Comparison of ENCODE assay signal across 10 mouse cellular contexts in genomic region chr11:57654977-57655397, GRCm38 (mm10). TPM values are rescaled to one million over a fixed set of nuclear protein-coding genes. Genes with fewer than 3 reads are reported as not detected.
DNase-seq lines count a peak whose midpoint lies in the region; ATAC-seq lines count a peak whose summit lies in the region.
"Had no signal": no experiment of that assay in that cellular context is flagged by ENCODE, and none has a peak within 500 bp of the region (broad histone marks: within the 10 kb centered on the region; RNA-seq: fewer than 3 reads in every experiment).

No protein-coding gene starts in this region.

- no peak overlapping the region for H3K4me3 ChIP-seq in heart, embryonic 10.5 days
- no peak overlapping the region for H3K4me3 ChIP-seq in stomach, embryonic 16.5 days (replicated peaks; ENCODE audit: low read length)
- H3K4me3 ChIP-seq: hindbrain, embryonic 12.5 days; limb, embryonic 12.5 days had no signal

- ATAC-seq in stomach, embryonic 16.5 days (ENCODE audit: insufficient read depth, low FRiP score) = peak; percentile 45; the same call in 1 of the 2 replicates

- H3K27me3 ChIP-seq in heart, embryonic 10.5 days (ENCODE audit: insufficient read depth, poor library complexity, severe bottlenecking) = peaks cover 10% of the 10 kb centered on the region; the same call in 1 of the 2 replicates
- no peaks in the 10 kb centered on the region for H3K27me3 ChIP-seq in stomach, embryonic 16.5 days (ENCODE audit: control insufficient read depth, insufficient read depth, low read length)
- H3K27me3 ChIP-seq: limb, embryonic 12.5 days had no signal

- H3K9ac ChIP-seq in stomach, embryonic 16.5 days (ENCODE audit: low read length) = no peak overlapping the region
- H3K9ac ChIP-seq: hindbrain, embryonic 12.5 days; limb, embryonic 12.5 days had no signal

- no peaks in the 10 kb centered on the region for H3K9me3 ChIP-seq in heart, embryonic 10.5 days
- no peaks in the 10 kb centered on the region for H3K9me3 ChIP-seq in stomach, embryonic 16.5 days (replicated peaks; ENCODE audit: control insufficient read depth, low read length)
- H3K9me3 ChIP-seq: hindbrain, embryonic 12.5 days; limb, embryonic 12.5 days had no signal

- peak; percentile 92 for DNase-seq in heart, embryonic 10.5 days (ENCODE audit: low spot score)
- DNase-seq in heart, postnatal 4 days = no peak
- DNase-seq in spleen, adult 12 weeks (ENCODE audit: low spot score) = peak; percentile 55
- no peak for DNase-seq in spleen, postnatal 14 days (ENCODE audit: low spot score in 2 of 2)
- DNase-seq in liver = peak; percentile 88
- no peak for DNase-seq in neural tube, embryonic 10.5 days (ENCODE audit: extremely low spot score, low spot score)
- no peak for DNase-seq in adrenal gland, postnatal 25 days

- 33% methylated on average over 5 of the region's 5 CpGs for WGBS in heart, embryonic 10.5 days
- WGBS in stomach, embryonic 16.5 days = 53% methylated on average over 5 of the region's 5 CpGs

- no peak overlapping the region for H3K4me2 ChIP-seq in stomach, embryonic 16.5 days (ENCODE audit: low read depth, low read length)
- H3K4me2 ChIP-seq: limb, embryonic 12.5 days had no signal

- peak overlapping the region; percentile 75 for H3K27ac ChIP-seq in heart, embryonic 10.5 days
- H3K27ac ChIP-seq in stomach, embryonic 16.5 days (ENCODE audit: low read length) = no peak overlapping the region
- H3K27ac ChIP-seq: hindbrain, embryonic 12.5 days had no signal

- H3K4me1 ChIP-seq in heart, embryonic 10.5 days = peaks cover 83% of the 10 kb centered on the region
- H3K4me1 ChIP-seq in stomach, embryonic 16.5 days (ENCODE audit: control insufficient read depth, insufficient read depth, low read length) = peaks cover 53% of the 10 kb centered on the region

- H3K36me3 ChIP-seq in heart, embryonic 10.5 days = no peaks in the 10 kb centered on the region
- H3K36me3 ChIP-seq in stomach, embryonic 16.5 days (ENCODE audit: control insufficient read depth, insufficient read depth, low read length) = no peaks in the 10 kb centered on the region
- H3K36me3 ChIP-seq: hindbrain, embryonic 12.5 days; limb, embryonic 12.5 days had no signal

RNA-seq across cellular contexts. Expression of gene Galnt10, which starts 9.7 kb away (rescaled TPM):
- 16.6 and 20.7 TPM in 2 replicates for polyA plus RNA-seq in heart, embryonic 10.5 days (2016; fragmentation: Nextera tagmentation; extraction: Ambion mirVana)
- total RNA-seq in heart, postnatal 4 days (2021) = 1 to 10 TPM; 8.2 to 9.1 TPM
- 15.7 and 17.4 TPM in 2 replicates for polyA plus RNA-seq in stomach, embryonic 16.5 days (2015; fragmentation: Nextera tagmentation; extraction: Ambion mirVana)
- total RNA-seq in adrenal gland, postnatal 25 days (2021) = 52.7 and 55.6 TPM in 2 replicates

Comparison
In these comparisons a context has a peak if more than half of its experiments do, and no peak if none do; other contexts are left out.
1. DNase-seq: peak in heart, embryonic 10.5 days (single experiment), spleen, adult 12 weeks (single experiment) and liver (single experiment); none in heart, postnatal 4 days (single experiment), spleen, postnatal 14 days (0 of 2), neural tube, embryonic 10.5 days (single experiment) and adrenal gland, postnatal 25 days (single experiment).